Mouse (Mus musculus) liver, adult 2 months (tissue): ENCODE results near the gene Uap1. TPM values are rescaled to one million over a fixed set of nuclear protein-coding genes. Genes with fewer than 3 reads are reported as not detected.

Experiments used
- DNase-seq: peaks from one replicate; pipeline ENCODE4 v3.0.0-alpha.2; 2011; ENCODE audit warnings: low read depth, low spot score; ENCODE audit errors: extremely low read depth
- H3K27ac ChIP-seq: fragments of 200-500 bp; replicated peaks from 2 replicates; pipeline ENCODE4 v1.5.1; 2012; ENCODE audit warnings: low read depth, mild to moderate bottlenecking, control low read depth, inconsistent platforms, low read length; ENCODE audit not compliant: insufficient read depth
- H3K27me3 ChIP-seq: fragments of 200-500 bp; 2 replicates; pipeline ENCODE4 v1.6.1; 2012; ENCODE audit warnings: mild to moderate bottlenecking, moderate library complexity, low read length, inconsistent platforms; ENCODE audit not compliant: control insufficient read depth, insufficient read depth
- H3K36me3 ChIP-seq: fragments of 200-500 bp; 2 replicates; pipeline ENCODE4 v1.6.1; 2012; ENCODE audit warnings: low read length, inconsistent platforms; ENCODE audit not compliant: control insufficient read depth, insufficient read depth
- H3K4me1 ChIP-seq: fragments of 200-500 bp; 2 replicates; pipeline ENCODE4 v1.6.1; 2011; ENCODE audit warnings: low read length; ENCODE audit not compliant: control insufficient read depth, insufficient read depth
- H3K4me3 ChIP-seq: fragments of 200-500 bp; 2 replicates; pipeline ENCODE4 v1.5.1; 2011; ENCODE audit warnings: low read depth, mild to moderate bottlenecking, control low read depth, low read length, moderate library complexity; ENCODE audit not compliant: insufficient read depth
- H3K79me2 ChIP-seq: fragments of 200-500 bp; 2 replicates; pipeline ENCODE4 v1.6.1; 2012; ENCODE audit warnings: inconsistent platforms, mild to moderate bottlenecking, low read length, moderate library complexity; ENCODE audit not compliant: control insufficient read depth, insufficient read depth
- H3K9ac ChIP-seq: fragments of 200-500 bp; 2 replicates; pipeline ENCODE4 v1.6.1; 2012; ENCODE audit warnings: low read depth, mild to moderate bottlenecking, control low read depth, inconsistent platforms, low read length
- CTCF ChIP-seq: fragments of 200-500 bp; IDR thresholded peaks from 2 replicates; pipeline ENCODE4 v1.5.1; 2011; ENCODE audit warnings: low read depth, low read length, control low read depth
- POLR2A ChIP-seq: fragments of 200-500 bp; IDR thresholded peaks from 2 replicates; pipeline ENCODE4 v1.6.1; 2011; ENCODE audit warnings: low read length, control low read depth; ENCODE audit not compliant: insufficient read depth; ENCODE audit errors: extremely low read depth
- WGBS: fragments of 180-500 bp; shearing (Covaris S2); methylation state at CpG from one replicate; pipeline ENCODE4 v1.1.7; 2018; 5-methylcytosine and 5-hydroxymethylcytosine counted together
- polyA plus RNA-seq: library from polyadenylated mRNA; depleted of rRNA; stranded (reverse); fragments of >200 nt; gene quantifications from 2 replicates; pipeline ENCODE4 v1.2.3, GENCODE M21; 2012
- total RNA-seq: library from RNA; depleted of rRNA; stranded (reverse); fragments of >200 nt; gene quantifications from 2 replicates; pipeline ENCODE4 v1.2.3, GENCODE M21; 2014

Uap1 gene
- total and polyA plus RNA-seq, 2 experiments = 14.3 to 23.6 TPM

DNA sequence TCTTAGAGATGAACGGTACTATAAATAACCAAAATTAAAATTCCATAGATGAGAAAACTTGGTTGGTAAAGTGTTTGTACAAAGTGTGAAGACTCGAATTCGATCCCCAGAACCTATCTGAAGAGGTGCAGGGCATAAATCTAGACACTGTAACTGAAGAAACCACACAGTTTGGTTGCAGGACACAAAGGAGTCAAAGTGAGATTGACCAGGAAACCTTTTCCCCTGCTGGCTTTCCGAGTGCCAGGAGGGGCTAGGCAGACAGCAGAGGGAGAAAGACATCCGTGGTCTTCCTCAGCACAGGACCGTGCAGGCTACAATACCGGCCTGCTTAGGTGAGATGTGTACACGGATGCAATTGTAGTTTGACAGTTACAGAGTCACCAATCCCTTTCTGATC is 40.5 kb downstream of the Uap1 start:
- H3K27ac ChIP-seq = no peak overlapping the region
- no peak for TF ChIP-seq CTCF
- TF ChIP-seq POLR2A = no peak
- DNase-seq = no peak
- no peak overlapping the region for H3K9ac ChIP-seq
- no peaks in the 10 kb centered on the region; the same call in 1 of the 2 replicates for H3K36me3 ChIP-seq
- no peak overlapping the region for H3K4me3 ChIP-seq
- no peaks in the 10 kb centered on the region for H3K4me1 ChIP-seq
- 82% methylated on average over 8 of the region's 8 CpGs for WGBS
- no peaks in the 10 kb centered on the region for H3K27me3 ChIP-seq
- no peaks in the 10 kb centered on the region for H3K79me2 ChIP-seq

- no peaks in the 10 kb centered on the region for H3K4me1 ChIP-seq
- no peak overlapping the region for H3K27ac ChIP-seq
- H3K36me3 ChIP-seq = no peaks in the 10 kb centered on the region
- 70% methylated on average over 3 of the region's 3 CpGs for WGBS
- H3K79me2 ChIP-seq = no peaks in the 10 kb centered on the region
- DNase-seq = no peak
- H3K9ac ChIP-seq = no peak overlapping the region
- TF ChIP-seq POLR2A (no peak), CTCF (no peak)
- no peaks in the 10 kb centered on the region for H3K27me3 ChIP-seq
- H3K4me3 ChIP-seq = no peak overlapping the region
These were observed 43.8 kb downstream of the Uap1 start for GRCm38 (mm10) chr1:170130962-170131361.

- Histone ChIP-seq H3K4me1 (no peaks in the 10 kb centered on the region), H3K79me2 (no peaks in the 10 kb centered on the region), H3K9ac (no peak overlapping the region), H3K36me3 (no peaks in the 10 kb centered on the region), H3K27me3 (no peaks in the 10 kb centered on the region), H3K4me3 (no peak overlapping the region), H3K27ac (no peak overlapping the region)
- no peak for DNase-seq
- TF ChIP-seq CTCF (no peak), POLR2A (no peak)
- 77% methylated on average over 2 of the region's 2 CpGs for WGBS
These were observed 50.1 kb downstream of the Uap1 start for GRCm38 (mm10) chr1:170124644-170125043.

DNA sequence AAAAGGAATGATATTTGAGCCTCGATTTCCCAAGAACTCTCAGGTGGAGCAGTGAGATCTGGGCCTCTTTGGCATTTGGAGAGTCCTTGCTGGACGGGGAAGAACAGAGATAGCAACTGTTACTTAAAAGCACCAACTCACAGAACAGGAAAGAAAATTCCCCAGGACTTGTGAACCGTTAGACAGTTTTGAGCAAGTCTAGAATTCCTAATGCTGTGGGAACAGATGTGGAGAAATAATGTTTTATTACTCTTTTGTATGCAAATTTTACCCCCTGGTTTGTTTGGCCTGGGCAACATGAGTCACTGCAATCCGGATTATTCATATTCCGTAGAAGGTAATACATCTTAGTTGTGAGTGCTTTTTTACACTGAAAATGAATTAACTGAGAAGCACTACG is 61.1 kb downstream of the Uap1 start:
- Histone ChIP-seq H3K4me1 (no peaks in the 10 kb centered on the region), H3K27me3 (no peaks in the 10 kb centered on the region), H3K27ac (no peak overlapping the region), H3K9ac (no peak overlapping the region), H3K79me2 (no peaks in the 10 kb centered on the region), H3K4me3 (no peak overlapping the region), H3K36me3 (no peaks in the 10 kb centered on the region)
- DNase-seq = no peak
- TF ChIP-seq CTCF (no peak), POLR2A (no peak)
- WGBS = 88% methylated on average over 6 of the region's 6 CpGs

GRCm38 (mm10) chr1:170112261-170112660 is 62.5 kb downstream of the Uap1 start:
- WGBS = 88% methylated on average over 10 of the region's 10 CpGs
- no peak overlapping the region for H3K9ac ChIP-seq
- no peaks in the 10 kb centered on the region for H3K36me3 ChIP-seq
- no peak for DNase-seq
- H3K27me3 ChIP-seq = no peaks in the 10 kb centered on the region
- no peaks in the 10 kb centered on the region for H3K4me1 ChIP-seq
- no peaks in the 10 kb centered on the region for H3K79me2 ChIP-seq
- H3K27ac ChIP-seq = no peak overlapping the region
- no peak overlapping the region for H3K4me3 ChIP-seq
- TF ChIP-seq POLR2A (no peak), CTCF (no peak)

DNA sequence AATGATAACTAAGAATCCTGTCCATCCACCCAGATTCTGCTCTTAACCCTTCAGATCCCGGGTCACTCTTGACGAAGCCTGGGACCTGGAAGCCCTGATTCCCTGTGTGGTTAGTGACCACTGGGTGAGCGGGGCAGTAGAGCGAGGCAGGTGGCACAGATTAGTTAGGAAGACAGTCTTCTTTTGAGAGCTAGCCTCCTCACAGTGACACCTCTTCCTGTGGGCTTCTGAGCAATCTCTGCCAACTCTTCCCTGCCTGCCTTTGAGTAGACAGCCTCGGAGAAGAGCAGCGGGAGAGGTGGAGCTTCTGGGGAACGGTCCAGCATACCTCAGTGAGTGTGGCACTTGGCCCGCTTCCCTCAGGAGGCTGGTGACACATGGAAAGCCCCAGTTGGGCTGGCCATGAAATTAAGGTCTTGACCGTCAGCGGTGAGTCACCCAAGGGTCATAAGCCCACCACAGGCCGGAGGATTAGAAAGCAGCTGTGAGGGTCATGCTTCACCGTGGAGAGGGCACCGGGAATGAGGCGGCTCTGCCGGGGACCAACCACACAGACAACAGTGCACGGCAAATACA is 63.0 kb downstream of the Uap1 start:
- Histone ChIP-seq H3K9ac (no peak overlapping the region), H3K27me3 (no peaks in the 10 kb centered on the region), H3K4me3 (no peak overlapping the region), H3K27ac (no peak overlapping the region), H3K4me1 (no peaks in the 10 kb centered on the region), H3K36me3 (no peaks in the 10 kb centered on the region), H3K79me2 (no peaks in the 10 kb centered on the region)
- DNase-seq = no peak
- no peak for TF ChIP-seq CTCF
- no peak for TF ChIP-seq POLR2A
- 88% methylated on average over 16 of the region's 16 CpGs for whole genome bisulfite sequencing
